Mouse (Mus musculus): Measurements from ENCODE around the gene Cdv3. TPM values are rescaled to one million over a fixed set of nuclear protein-coding genes. Genes with fewer than 3 reads are reported as not detected.
"Not testable (repeated sequence)": the region's sequence is repeated elsewhere in the genome, so short reads cannot be mapped to it uniquely, and the experiment has no call there.

Cdv3 gene
- total RNA-seq, 2 experiments from 2014 or later: 144 to 162 TPM

GRCm38 (mm10) chr9:103372271-103373010 is 6.8 kb upstream of the Cdv3 start:
- no peak for DNase-seq

GRCm38 (mm10) chr9:103369951-103370350 is 4.3 kb upstream of the Cdv3 start:
- no peak for DNase-seq

GRCm38 (mm10) chr9:103366356-103366755 is 716 bp upstream of the Cdv3 start:
- no peak for DNase-seq

- peak; percentile 71 for DNase-seq
Measured at GRCm38 (mm10) chr9:103364601-103365289, 895 bp downstream of the Cdv3 start.

- no peak for DNase-seq
Measured at GRCm38 (mm10) chr9:103363730-103364417, 1.8 kb downstream of the Cdv3 start.

- DNase-seq: no peak
Measured at GRCm38 (mm10) chr9:103363088-103363487, 2.6 kb downstream of the Cdv3 start.

GRCm38 (mm10) chr9:103360642-103361041 is 5.0 kb downstream of the Cdv3 start:
- DNase-seq: no peak

GRCm38 (mm10) chr9:103358545-103358944 is 7.1 kb downstream of the Cdv3 start:
- no peak for DNase-seq

- DNase-seq: no peak
Measured at GRCm38 (mm10) chr9:103357893-103358292, 7.7 kb downstream of the Cdv3 start.

- DNase-seq: not testable (repeated sequence)
Measured at GRCm38 (mm10) chr9:103353500-103354260, 12.0 kb downstream of the Cdv3 start.

- DNase-seq: no peak
Measured at GRCm38 (mm10) chr9:103348791-103349190, 16.8 kb downstream of the Cdv3 start.

GRCm38 (mm10) chr9:103347996-103348490 is 17.6 kb downstream of the Cdv3 start:
- DNase-seq: no peak

GRCm38 (mm10) chr9:103347045-103347444 is 18.6 kb downstream of the Cdv3 start:
- no peak for DNase-seq

- DNase-seq: no peak
Measured at GRCm38 (mm10) chr9:103336912-103337311, 28.7 kb downstream of the Cdv3 start.

GRCm38 (mm10) chr9:103332663-103333062 is 33.0 kb downstream of the Cdv3 start:
- no peak for DNase-seq

- DNase-seq: no peak
Measured at GRCm38 (mm10) chr9:103326449-103326848, 39.2 kb downstream of the Cdv3 start.

GRCm38 (mm10) chr9:103324678-103325077 is 41.0 kb downstream of the Cdv3 start:
- no peak for DNase-seq

- DNase-seq: no peak
Measured at GRCm38 (mm10) chr9:103309832-103310231, 55.8 kb downstream of the Cdv3 start.

- no peak for DNase-seq
Measured at GRCm38 (mm10) chr9:103305332-103306041, 60.2 kb downstream of the Cdv3 start.

GRCm38 (mm10) chr9:103304927-103305326 is 60.7 kb downstream of the Cdv3 start, which contains the start of the genes 1300017J02Rik and Topbp1:
1300017J02Rik (minus strand) TSS chr9:103305082.
Topbp1 (plus strand) TSS chr9:103305215.
- DNase-seq: peak; percentile 90
